Mouse (Mus musculus): ENCODE results near the gene Zic4. TPM values are rescaled to one million over a fixed set of nuclear protein-coding genes. Genes with fewer than 3 reads are reported as not detected.

The Zic4 gene
- polyA plus RNA-seq, 1 experiment from 2014 or later: 43.0 TPM

Other genes with a start within 250 kb of the Zic4 start
- gene Zic1, start 3.4 kb downstream of the Zic4 start, polyA plus RNA-seq (2015; fragmentation: Nextera tagmentation; extraction: Ambion mirVana): 16.5 and 19.9 TPM in 2 replicates